Mouse (Mus musculus): ENCODE measurements around the gene Crebbp. TPM values are rescaled to one million over a fixed set of nuclear protein-coding genes. Genes with fewer than 3 reads are reported as not detected.

Gene Crebbp
- total and polyA plus RNA-seq, 2 experiments from 2014 or later, result 15.6 to 34.1 TPM

DNA sequence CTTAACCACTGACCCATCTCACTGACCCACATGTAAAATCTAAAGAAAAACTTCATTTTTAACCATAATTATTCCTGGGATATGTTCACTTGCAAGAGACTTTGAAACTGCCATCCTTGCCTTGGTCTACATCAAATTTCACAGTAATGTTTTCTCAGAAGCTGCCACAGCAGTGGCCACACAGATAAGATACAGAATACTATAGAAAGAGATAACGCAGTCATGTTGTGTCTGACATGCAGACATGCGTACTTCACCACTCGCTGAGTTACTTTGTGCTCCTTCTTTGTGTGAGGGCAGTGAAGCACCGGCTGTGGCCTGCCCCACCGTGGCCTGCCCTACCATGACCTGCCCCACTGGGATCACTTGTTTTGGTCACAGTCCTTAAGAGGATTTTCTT is 179.8 kb downstream of the Crebbp start:
- Histone ChIP-seq H3K4me1 (ENCODE audit: control insufficient read depth, insufficient read depth) (no peaks in the 10 kb centered on the region), H3K36me3 (replicated peaks; ENCODE audit: control insufficient read depth, insufficient read depth, low read length) (peaks cover 21% of the 10 kb centered on the region), H3K9me3 (replicated peaks; ENCODE audit: control insufficient read depth, low read length) (no peaks in the 10 kb centered on the region), H3K27ac (ENCODE audit: low read depth) (no peak overlapping the region), H3K4me3 (ENCODE audit: low read depth, low read length) (no peak overlapping the region), H3K4me2 (ENCODE audit: low read depth, low read length) (no peak overlapping the region), H3K9ac (replicated peaks; ENCODE audit: low read depth, low read length) (no peak overlapping the region), H3K27me3 (ENCODE audit: control insufficient read depth, insufficient read depth, low read length) (no peaks in the 10 kb centered on the region)
- TF ChIP-seq CTCF (IDR thresholded peaks at IDR 0.05; ENCODE audit: low read depth) (no peak), EP300 (IDR thresholded peaks at IDR 0.05; ENCODE audit: low read depth) (no peak)
- no peak for DNase-seq (ENCODE audit: low spot score)
- ATAC-seq (ENCODE audit: insufficient read depth, low read depth), result no peak
- 24% methylated on average over 5 of the region's 5 CpGs for WGBS

DNA sequence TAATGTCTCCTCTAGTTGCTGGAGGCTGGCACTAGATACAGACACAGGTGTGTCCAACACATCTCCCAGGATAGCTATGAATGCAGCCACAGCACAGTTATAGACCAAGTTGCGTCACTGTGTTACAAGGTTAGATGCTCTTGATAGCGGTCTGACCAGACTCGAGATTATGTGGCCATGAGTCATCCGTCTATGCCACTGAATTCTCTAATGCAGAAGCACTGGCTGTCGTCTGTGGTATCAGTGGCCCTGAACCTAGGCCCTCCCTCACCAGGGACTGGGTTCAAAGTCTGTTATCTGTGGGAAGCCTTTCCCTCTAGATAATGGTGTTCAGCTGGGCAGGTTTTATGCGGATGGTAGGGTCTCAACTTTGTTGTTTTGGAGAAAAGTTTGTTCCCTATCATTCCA is 181.5 kb downstream of the Crebbp start:
- H3K9me3 ChIP-seq (replicated peaks; ENCODE audit: control insufficient read depth, low read length), result no peaks in the 10 kb centered on the region
- no peak for ATAC-seq (ENCODE audit: insufficient read depth, low read depth)
- no peak overlapping the region for H3K4me2 ChIP-seq (ENCODE audit: low read depth, low read length)
- 74% methylated on average over 6 of the region's 6 CpGs for WGBS
- no peak overlapping the region for H3K27ac ChIP-seq (ENCODE audit: low read depth)
- no peaks in the 10 kb centered on the region for H3K27me3 ChIP-seq (ENCODE audit: control insufficient read depth, insufficient read depth, low read length)
- H3K36me3 ChIP-seq (replicated peaks; ENCODE audit: control insufficient read depth, insufficient read depth, low read length), result peaks cover 5% of the 10 kb centered on the region
- H3K9ac ChIP-seq (replicated peaks; ENCODE audit: low read depth, low read length), result no peak overlapping the region
- TF ChIP-seq EP300 (IDR thresholded peaks at IDR 0.05; ENCODE audit: low read depth) (no peak), CTCF (IDR thresholded peaks at IDR 0.05; ENCODE audit: low read depth) (no peak)
- no peak overlapping the region for H3K4me3 ChIP-seq (ENCODE audit: low read depth, low read length)
- DNase-seq (ENCODE audit: low spot score), result no peak
- H3K4me1 ChIP-seq (ENCODE audit: control insufficient read depth, insufficient read depth), result no peaks in the 10 kb centered on the region

DNA sequence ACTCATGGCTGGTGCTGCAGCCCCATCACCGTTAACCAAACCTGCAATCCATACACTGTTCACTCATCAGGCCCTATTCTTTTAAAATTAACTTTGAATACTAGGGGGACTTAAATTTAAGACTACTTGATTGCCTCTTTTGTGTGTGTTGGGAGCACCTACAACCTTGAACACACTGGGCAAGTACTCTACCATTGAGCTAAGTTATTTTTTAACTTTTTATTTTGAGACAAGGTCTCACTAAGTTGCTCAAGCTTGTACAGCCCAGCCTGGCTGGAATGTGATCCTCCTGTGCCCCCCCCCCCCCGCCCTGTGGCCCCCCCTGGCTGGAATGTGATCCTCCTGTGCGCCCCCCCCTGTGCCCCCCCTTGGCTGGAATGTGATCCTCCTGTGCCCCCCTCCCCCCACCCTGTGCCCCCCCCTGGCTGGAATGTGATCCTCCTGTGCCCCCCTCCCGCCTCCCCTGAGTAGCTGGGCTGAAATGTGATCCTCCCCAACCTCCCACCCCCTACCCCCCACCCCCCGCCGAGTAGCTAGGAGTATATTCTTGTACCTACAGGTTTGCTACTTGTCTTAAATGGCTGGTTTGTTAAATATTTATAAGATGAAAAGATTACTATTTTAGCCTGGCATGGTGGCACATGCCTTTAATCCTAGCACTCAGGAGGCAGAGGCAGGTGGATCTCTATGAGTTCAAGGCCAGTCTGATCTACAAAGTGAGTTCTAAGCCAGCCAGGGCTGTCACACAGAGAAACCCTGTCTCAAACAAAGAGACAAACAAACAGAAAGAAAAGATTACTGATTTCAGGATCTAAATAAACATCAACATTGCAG is 182.1 kb downstream of the Crebbp start:
- no peaks in the 10 kb centered on the region for H3K9me3 ChIP-seq (replicated peaks; ENCODE audit: control insufficient read depth, low read length)
- no peaks in the 10 kb centered on the region for H3K4me1 ChIP-seq (ENCODE audit: control insufficient read depth, insufficient read depth)
- 64% methylated on average over 6 of the region's 6 CpGs for WGBS
- H3K4me2 ChIP-seq (ENCODE audit: low read depth, low read length), result no peak overlapping the region
- H3K27ac ChIP-seq (ENCODE audit: low read depth), result no peak overlapping the region
- DNase-seq (ENCODE audit: low spot score) (no peak), ATAC-seq (ENCODE audit: insufficient read depth, low read depth) (no peak)
- H3K9ac ChIP-seq (replicated peaks; ENCODE audit: low read depth, low read length), result no peak overlapping the region
- H3K4me3 ChIP-seq (ENCODE audit: low read depth, low read length), result no peak overlapping the region
- no peak for TF ChIP-seq CTCF (IDR thresholded peaks at IDR 0.05; ENCODE audit: low read depth)
- no peak for TF ChIP-seq EP300 (IDR thresholded peaks at IDR 0.05; ENCODE audit: low read depth)
- H3K36me3 ChIP-seq (replicated peaks; ENCODE audit: control insufficient read depth, insufficient read depth, low read length), result no peaks in the 10 kb centered on the region
- no peaks in the 10 kb centered on the region for H3K27me3 ChIP-seq (ENCODE audit: control insufficient read depth, insufficient read depth, low read length)

Small RNA genes within 50 kb of the gene (microRNA-seq; reads per million reads assigned to microRNA genes)
- not detected for gene Gm23413

Other genes starting within 250 kb of the Crebbp start
- 0.15 and 0.35 TPM in 2 replicates for gene Nlrc3, start 237.4 kb downstream of the Crebbp start, total RNA-seq (2014; rRNA removed; ENCODE audit: low replicate concordance)
- gene Nlrc3, start 237.4 kb downstream of the Crebbp start, polyA plus RNA-seq (2015; fragmentation: Nextera tagmentation; extraction: Ambion mirVana), result 1.2 TPM in 2 replicates
- gene Slx4, start 210.2 kb downstream of the Crebbp start, total RNA-seq (2014; rRNA removed; ENCODE audit: low replicate concordance), result 4.4 and 5.4 TPM in 2 replicates
- gene Slx4, start 210.2 kb downstream of the Crebbp start, polyA plus RNA-seq (2015; fragmentation: Nextera tagmentation; extraction: Ambion mirVana), result 3.0 and 3.2 TPM in 2 replicates
- gene Dnase1, start 177.1 kb downstream of the Crebbp start, total RNA-seq (2014; rRNA removed; ENCODE audit: low replicate concordance), result not detected in 2 replicates
- gene Dnase1, start 177.1 kb downstream of the Crebbp start, polyA plus RNA-seq (2015; fragmentation: Nextera tagmentation; extraction: Ambion mirVana), result 0.82 and 1.3 TPM in 2 replicates
- gene Trap1, start 136.2 kb downstream of the Crebbp start, total RNA-seq (2014; rRNA removed; ENCODE audit: low replicate concordance), result 109 and 135 TPM in 2 replicates
- 117 and 121 TPM in 2 replicates for gene Trap1, start 136.2 kb downstream of the Crebbp start, polyA plus RNA-seq (2015; fragmentation: Nextera tagmentation; extraction: Ambion mirVana)
- 19.0 and 22.2 TPM in 2 replicates for gene Adcy9, start 206.5 kb upstream of the Crebbp start, total RNA-seq (2014; rRNA removed; ENCODE audit: low replicate concordance)
- 1.8 and 2.0 TPM in 2 replicates for gene Adcy9, start 206.5 kb upstream of the Crebbp start, polyA plus RNA-seq (2015; fragmentation: Nextera tagmentation; extraction: Ambion mirVana)

All from heart, postnatal 0 days (tissue).